Mouse (Mus musculus) liver, adult 2 months (tissue): ENCODE measurements around the gene Zfp46.

Experiments used
- CTCF ChIP-seq: fragments of 200-500 bp; IDR thresholded peaks from 2 replicates; pipeline ENCODE4 v1.5.1; 2011; ENCODE audit warnings: low read depth, low read length, control low read depth
- POLR2A ChIP-seq: fragments of 200-500 bp; IDR thresholded peaks from 2 replicates; pipeline ENCODE4 v1.6.1; 2011; ENCODE audit warnings: low read length, control low read depth; ENCODE audit not compliant: insufficient read depth; ENCODE audit errors: extremely low read depth

DNA sequence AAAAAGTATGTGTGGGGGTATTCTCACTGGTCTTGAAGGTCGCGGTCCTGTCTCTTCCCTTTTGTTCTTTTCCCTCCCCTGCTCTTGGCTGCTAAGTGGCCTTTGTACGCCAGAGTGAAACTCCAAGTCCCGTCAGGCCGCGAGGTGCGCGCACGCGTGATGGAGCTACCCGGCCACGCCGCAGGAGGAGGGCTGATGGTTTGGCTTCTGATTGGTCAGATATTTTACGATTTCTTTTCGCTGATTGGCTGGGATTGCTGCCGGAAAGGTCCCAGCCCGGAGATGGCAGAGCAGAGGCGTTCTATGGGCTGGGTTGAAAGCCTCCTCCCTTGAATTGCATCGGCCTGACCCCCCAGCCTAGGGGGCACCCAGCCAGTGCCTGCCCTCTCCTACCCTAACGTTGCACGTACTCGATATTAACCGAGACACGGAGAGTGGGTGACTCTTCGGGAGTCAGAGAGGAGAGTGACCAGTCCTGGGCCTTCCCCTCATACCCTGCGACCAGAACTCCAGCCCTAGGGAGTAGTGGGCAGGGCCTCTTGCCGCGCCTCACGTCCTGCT lies 1.4 kb downstream of the Zfp46 start:
- TF ChIP-seq CTCF, result no peak
- peak; percentile 62; the same call in 1 of the 2 replicates for TF ChIP-seq POLR2A
